Mouse (Mus musculus) olfactory bulb, adult 2 months (tissue): ENCODE results near the gene Abcc4.

Experiments
- CTCF ChIP-seq: fragments of 200-500 bp; IDR thresholded peaks from 2 replicates; pipeline ENCODE4 v1.5.1; 2012; ENCODE audit warnings: low read depth, mild to moderate bottlenecking, low read length, moderate library complexity; ENCODE audit not compliant: insufficient read depth
- POLR2A ChIP-seq: fragments of 200-500 bp; IDR thresholded peaks from 2 replicates; pipeline ENCODE4 v1.6.1; 2012; ENCODE audit warnings: mild to moderate bottlenecking, low read depth, low read length, moderate library complexity; ENCODE audit not compliant: insufficient read depth

- TF ChIP-seq CTCF (no peak), POLR2A (no peak)
Measured at GRCm38 (mm10) chr14:118706962-118707361, 943 bp upstream of the Abcc4 start.
